Mouse (Mus musculus): ENCODE measurements around the gene Trak1. TPM values are rescaled to one million over a fixed set of nuclear protein-coding genes. Genes with fewer than 3 reads are reported as not detected.

Trak1 gene
- polyA plus RNA-seq, 1 experiment, result 31.0 TPM

GRCm38 (mm10) chr9:121257106-121257505, 40.2 kb upstream of the Trak1 start:
- H3K4me1 ChIP-seq (ENCODE audit: control insufficient read depth, insufficient read depth, insufficient read length), result no peaks in the 10 kb centered on the region
- H3K27me3 ChIP-seq (ENCODE audit: control insufficient read depth, insufficient read depth, low read length), result no peaks in the 10 kb centered on the region
- DNase-seq (ENCODE audit: low read depth in 1 of 2, low spot score in 2 of 2), result no peak
- H3K4me3 ChIP-seq (ENCODE audit: extremely low read depth, insufficient read depth, insufficient read length), result no peak overlapping the region
- no peak overlapping the region for H3K27ac ChIP-seq (ENCODE audit: insufficient read depth, low read length)
- TF ChIP-seq POLR2A (IDR thresholded peaks at IDR 0.05; ENCODE audit: low read depth, low read length), result no peak
- no peak for TF ChIP-seq CTCF (IDR thresholded peaks at IDR 0.05; ENCODE audit: extremely low read depth, insufficient read depth, insufficient read length, insufficient replicate concordance)
- no peaks in the 10 kb centered on the region for H3K36me3 ChIP-seq (ENCODE audit: control insufficient read depth, insufficient read depth, low read length)
- WGBS, result 87% methylated on average over 9 of the region's 9 CpGs

- no peak overlapping the region for H3K4me3 ChIP-seq (ENCODE audit: extremely low read depth, insufficient read depth, insufficient read length)
- WGBS, result 50% methylated on average over 10 of the region's 10 CpGs
- no peaks in the 10 kb centered on the region for H3K36me3 ChIP-seq (ENCODE audit: control insufficient read depth, insufficient read depth, low read length)
- no peaks in the 10 kb centered on the region for H3K4me1 ChIP-seq (ENCODE audit: control insufficient read depth, insufficient read depth, insufficient read length)
- TF ChIP-seq POLR2A (IDR thresholded peaks at IDR 0.05; ENCODE audit: low read depth, low read length), result no peak
- TF ChIP-seq CTCF (IDR thresholded peaks at IDR 0.05; ENCODE audit: extremely low read depth, insufficient read depth, insufficient read length, insufficient replicate concordance), result no peak
- H3K27ac ChIP-seq (ENCODE audit: insufficient read depth, low read length), result no peak overlapping the region
- no peak for DNase-seq (ENCODE audit: low read depth in 1 of 2, low spot score in 2 of 2)
- H3K27me3 ChIP-seq (ENCODE audit: control insufficient read depth, insufficient read depth, low read length), result no peaks in the 10 kb centered on the region
Measured at GRCm38 (mm10) chr9:121265307-121265706, 32.0 kb upstream of the Trak1 start.

GRCm38 (mm10) chr9:121271149-121271548, 26.2 kb upstream of the Trak1 start:
- DNase-seq (ENCODE audit: low read depth in 1 of 2, low spot score in 2 of 2), result no peak
- H3K36me3 ChIP-seq (ENCODE audit: control insufficient read depth, insufficient read depth, low read length), result no peaks in the 10 kb centered on the region
- 97% methylated on average over 1 of the region's 1 CpGs for WGBS
- H3K27ac ChIP-seq (ENCODE audit: insufficient read depth, low read length), result no peak overlapping the region
- H3K27me3 ChIP-seq (ENCODE audit: control insufficient read depth, insufficient read depth, low read length), result no peaks in the 10 kb centered on the region
- no peak overlapping the region for H3K4me3 ChIP-seq (ENCODE audit: extremely low read depth, insufficient read depth, insufficient read length)
- TF ChIP-seq POLR2A (IDR thresholded peaks at IDR 0.05; ENCODE audit: low read depth, low read length), result no peak
- H3K4me1 ChIP-seq (ENCODE audit: control insufficient read depth, insufficient read depth, insufficient read length), result no peaks in the 10 kb centered on the region

- Histone ChIP-seq H3K4me3 (ENCODE audit: extremely low read depth, insufficient read depth, insufficient read length) (no peak overlapping the region), H3K36me3 (ENCODE audit: control insufficient read depth, insufficient read depth, low read length) (no peaks in the 10 kb centered on the region), H3K4me1 (ENCODE audit: control insufficient read depth, insufficient read depth, insufficient read length) (no peaks in the 10 kb centered on the region), H3K27ac (ENCODE audit: insufficient read depth, low read length) (no peak overlapping the region), H3K27me3 (ENCODE audit: control insufficient read depth, insufficient read depth, low read length) (no peaks in the 10 kb centered on the region)
- WGBS, result 87% methylated on average over 4 of the region's 4 CpGs
- no peak for TF ChIP-seq CTCF (IDR thresholded peaks at IDR 0.05; ENCODE audit: extremely low read depth, insufficient read depth, insufficient read length, insufficient replicate concordance)
- TF ChIP-seq POLR2A (IDR thresholded peaks at IDR 0.05; ENCODE audit: low read depth, low read length), result no peak
- no peak for DNase-seq (ENCODE audit: low read depth in 1 of 2, low spot score in 2 of 2)
Measured at GRCm38 (mm10) chr9:121271561-121271960, 25.7 kb upstream of the Trak1 start.

- no peak for DNase-seq (ENCODE audit: low read depth in 1 of 2, low spot score in 2 of 2)
- no peaks in the 10 kb centered on the region for H3K36me3 ChIP-seq (ENCODE audit: control insufficient read depth, insufficient read depth, low read length)
- 31% methylated on average over 15 of the region's 15 CpGs for WGBS
- H3K4me3 ChIP-seq (ENCODE audit: extremely low read depth, insufficient read depth, insufficient read length), result peak overlapping the region; percentile 83
- no peaks in the 10 kb centered on the region for H3K4me1 ChIP-seq (ENCODE audit: control insufficient read depth, insufficient read depth, insufficient read length)
- H3K27ac ChIP-seq (ENCODE audit: insufficient read depth, low read length), result no peak overlapping the region
- no peak for TF ChIP-seq CTCF (IDR thresholded peaks at IDR 0.05; ENCODE audit: extremely low read depth, insufficient read depth, insufficient read length, insufficient replicate concordance)
- no peak for TF ChIP-seq POLR2A (IDR thresholded peaks at IDR 0.05; ENCODE audit: low read depth, low read length)
- no peaks in the 10 kb centered on the region for H3K27me3 ChIP-seq (ENCODE audit: control insufficient read depth, insufficient read depth, low read length)
Measured at GRCm38 (mm10) chr9:121276745-121277117, 20.6 kb upstream of the Trak1 start.

- TF ChIP-seq POLR2A (IDR thresholded peaks at IDR 0.05; ENCODE audit: low read depth, low read length) (0 out of 2 replicates have a peak, but pooled peaks have one; percentile 6), CTCF (IDR thresholded peaks at IDR 0.05; ENCODE audit: extremely low read depth, insufficient read depth, insufficient read length, insufficient replicate concordance) (no peak)
- Histone ChIP-seq H3K4me3 (ENCODE audit: extremely low read depth, insufficient read depth, insufficient read length) (peak within 1 kb of the TSS; percentile 83), H3K4me1 (ENCODE audit: control insufficient read depth, insufficient read depth, insufficient read length) (no peaks in the 10 kb centered on the region), H3K36me3 (ENCODE audit: control insufficient read depth, insufficient read depth, low read length) (no peaks in the 10 kb centered on the region), H3K27me3 (ENCODE audit: control insufficient read depth, insufficient read depth, low read length) (no peaks in the 10 kb centered on the region), H3K27ac (ENCODE audit: insufficient read depth, low read length) (peak within 1 kb of the TSS; percentile 65)
- WGBS, result under 1% methylated on average over 59 of the region's 59 CpGs
- DNase-seq (ENCODE audit: low read depth in 1 of 2, low spot score in 2 of 2), result peak; percentile 83 to 86
Measured at GRCm38 (mm10) chr9:121277118-121278060, 19.9 kb upstream of the Trak1 start, which contains the start of gene Ulk4. Gene Ulk4 (minus strand): TSS chr9:121277197.

GRCm38 (mm10) chr9:121279216-121279615, 18.1 kb upstream of the Trak1 start:
- no peak for TF ChIP-seq CTCF (IDR thresholded peaks at IDR 0.05; ENCODE audit: extremely low read depth, insufficient read depth, insufficient read length, insufficient replicate concordance)
- no peak for TF ChIP-seq POLR2A (IDR thresholded peaks at IDR 0.05; ENCODE audit: low read depth, low read length)
- no peaks in the 10 kb centered on the region for H3K36me3 ChIP-seq (ENCODE audit: control insufficient read depth, insufficient read depth, low read length)
- no peaks in the 10 kb centered on the region for H3K4me1 ChIP-seq (ENCODE audit: control insufficient read depth, insufficient read depth, insufficient read length)
- H3K27me3 ChIP-seq (ENCODE audit: control insufficient read depth, insufficient read depth, low read length), result no peaks in the 10 kb centered on the region
- 86% methylated on average over 5 of the region's 5 CpGs for WGBS
- DNase-seq (ENCODE audit: low read depth in 1 of 2, low spot score in 2 of 2), result no peak
- H3K4me3 ChIP-seq (ENCODE audit: extremely low read depth, insufficient read depth, insufficient read length), result no peak overlapping the region
- no peak overlapping the region for H3K27ac ChIP-seq (ENCODE audit: insufficient read depth, low read length)
